Mouse (Mus musculus): ENCODE results near the gene Boc. TPM values are rescaled to one million over a fixed set of nuclear protein-coding genes. Genes with fewer than 3 reads are reported as not detected.

Boc gene
- total and polyA plus RNA-seq, 2 experiments: 0.16 to 0.18 TPM

- Histone ChIP-seq H3K27me3 (ENCODE audit: control insufficient read depth, insufficient read depth, low read length) (no peaks in the 10 kb centered on the region), H3K79me2 (ENCODE audit: control insufficient read depth, insufficient read depth, low read length) (no peaks in the 10 kb centered on the region), H3K36me3 (ENCODE audit: control insufficient read depth, insufficient read depth, low read length) (no peaks in the 10 kb centered on the region), H3K4me3 (ENCODE audit: insufficient read depth, low read depth, low read length) (no peak overlapping the region), H3K4me1 (ENCODE audit: control insufficient read depth, insufficient read depth, low read length) (no peaks in the 10 kb centered on the region), H3K27ac (replicated peaks; ENCODE audit: insufficient read depth, low read depth, low read length) (no peak overlapping the region), H3K9ac (ENCODE audit: low read depth, low read length) (no peak overlapping the region)
- DNase-seq (ENCODE audit: extremely low read depth, low read depth, low spot score): no peak
- WGBS: 73% methylated on average over 4 of the region's 4 CpGs
- TF ChIP-seq POLR2A (IDR thresholded peaks at IDR 0.05; ENCODE audit: extremely low read depth, insufficient read depth, low read length) (no peak), CTCF (IDR thresholded peaks at IDR 0.05; ENCODE audit: low read depth, low read length) (no peak)
These were observed 123.2 kb downstream of the Boc start for GRCm38 (mm10) chr16:44435481-44435880.

Other genes with a start within 250 kb of the Boc start
- under 0.01 and 0.20 TPM in 2 replicates for gene Sidt1, start 225.7 kb downstream of the Boc start, total RNA-seq (2014; rRNA removed)
- gene Sidt1, start 225.7 kb downstream of the Boc start, polyA plus RNA-seq (2012; rRNA removed): 0.14 and 0.23 TPM in 2 replicates
- gene Spice1, start 211.8 kb downstream of the Boc start, total RNA-seq (2014; rRNA removed): 2.3 and 3.8 TPM in 2 replicates
- gene Spice1, start 211.8 kb downstream of the Boc start, polyA plus RNA-seq (2012; rRNA removed): 1.3 and 1.7 TPM in 2 replicates
- not detected in 2 replicates for gene Cfap44, start 164.1 kb downstream of the Boc start, total RNA-seq (2014; rRNA removed)
- not detected in 2 replicates for gene Cfap44, start 164.1 kb downstream of the Boc start, polyA plus RNA-seq (2012; rRNA removed)
- gene Nepro, start 165.4 kb upstream of the Boc start, total RNA-seq (2014; rRNA removed): 4.4 and 4.6 TPM in 2 replicates
- gene Nepro, start 165.4 kb upstream of the Boc start, polyA plus RNA-seq (2012; rRNA removed): 2.1 and 2.4 TPM in 2 replicates
- gene Gtpbp8, start 187.5 kb upstream of the Boc start, total RNA-seq (2014; rRNA removed): 11.0 and 11.2 TPM in 2 replicates
- gene Gtpbp8, start 187.5 kb upstream of the Boc start, polyA plus RNA-seq (2012; rRNA removed): 3.7 and 3.8 TPM in 2 replicates
- gene Cd200r1, start 206.8 kb upstream of the Boc start, total RNA-seq (2014; rRNA removed): 1.3 and 1.8 TPM in 2 replicates
- gene Cd200r1, start 206.8 kb upstream of the Boc start, polyA plus RNA-seq (2012; rRNA removed): 0.29 and 0.31 TPM in 2 replicates